Comparison of ENCODE assay signal across 8 mouse cellular contexts in genomic region chr3:144689236-144689635, GRCm38 (mm10). TPM values are rescaled to one million over a fixed set of nuclear protein-coding genes. Genes with fewer than 3 reads are reported as not detected.
DNase-seq lines count a peak whose midpoint lies in the region; ATAC-seq and TF ChIP-seq lines count a peak whose summit lies in the region.

No protein-coding gene starts in this region.

- no peak overlapping the region for H3K4me2 ChIP-seq in lung, postnatal 0 days (replicated peaks; ENCODE audit: low read depth, low read length)

- 29% methylated on average over 11 of the region's 11 CpGs for WGBS in lung, postnatal 0 days

- H3K27me3 ChIP-seq in lung, postnatal 0 days (replicated peaks; ENCODE audit: insufficient read depth, low read length): no peaks in the 10 kb centered on the region

- no peaks in the 10 kb centered on the region for H3K9me3 ChIP-seq in lung, postnatal 0 days (ENCODE audit: low read length)

- peak; percentile 50 for TF ChIP-seq CTCF in lung, postnatal 0 days (IDR thresholded peaks at IDR 0.05)

- TF ChIP-seq EP300 in lung, postnatal 0 days (IDR thresholded peaks at IDR 0.05): no peak

- no peak overlapping the region for H3K9ac ChIP-seq in lung, postnatal 0 days (replicated peaks; ENCODE audit: low read depth)

- H3K4me3 ChIP-seq in lung, postnatal 0 days (ENCODE audit: low read depth, low read length): no peak overlapping the region

- H3K27ac ChIP-seq in lung, postnatal 0 days (ENCODE audit: low read length): no peak overlapping the region

- peak; percentile 15 for DNase-seq in thymus, postnatal 14 days
- no peak for DNase-seq in thymus, postnatal 10 days (ENCODE audit: low spot score in 2 of 2)
- peak; percentile 89 for DNase-seq in embryo, embryonic 9.5 days (ENCODE audit: extremely low spot score)
- DNase-seq in induced T-regulatory cell, adult 2 months (ENCODE audit: low read depth): peak; percentile 25
- DNase-seq in lung, postnatal 0 days (ENCODE audit: low spot score): peak; percentile 65
- DNase-seq in spleen, postnatal 4 days (ENCODE audit: low spot score in 2 of 2): peak; percentile 68 to 82
- DNase-seq in cerebellum, adult 9-10 months: no peak
- no peak for DNase-seq in heart, adult 18-20 months

- 0 out of 2 replicates have a peak, but pooled peaks cover 6% of the 10 kb centered on the region for H3K36me3 ChIP-seq in lung, postnatal 0 days (ENCODE audit: insufficient read depth, low read length)

- peak; percentile 83 for ATAC-seq in lung, postnatal 0 days

- H3K4me1 ChIP-seq in lung, postnatal 0 days (ENCODE audit: insufficient read depth, low read depth, low read length): no peaks in the 10 kb centered on the region

RNA-seq across cellular contexts. Expression of gene Sh3glb1, which starts 30.9 kb away (rescaled TPM):
- 173 and 175 TPM in 2 replicates for polyA plus RNA-seq in lung, postnatal 0 days (2015; fragmentation: Nextera tagmentation; extraction: Ambion mirVana)
- 100 to 1,000 TPM; 360 to 371 TPM for total RNA-seq in heart, adult 18-20 months (2021)

Comparison
In these comparisons a context has a peak if more than half of its experiments do, and no peak if none do; other contexts are left out.
1. DNase-seq: peak in thymus, postnatal 14 days (single experiment), embryo, embryonic 9.5 days (single experiment), induced T-regulatory cell, adult 2 months (single experiment), lung, postnatal 0 days (single experiment) and spleen, postnatal 4 days (2 of 2); none in thymus, postnatal 10 days (0 of 2), cerebellum, adult 9-10 months (single experiment) and heart, adult 18-20 months (0 of 2).